Mouse (Mus musculus) adrenal gland, postnatal 25 days (tissue): ENCODE measurements around the gene Rnf145. TPM values are rescaled to one million over a fixed set of nuclear protein-coding genes. Genes with fewer than 3 reads are reported as not detected.

Experiments
- DNase-seq: peaks from one replicate; pipeline ENCODE4 v3.0.0; 2021; ENCODE audit warnings: mixed read lengths
- total RNA-seq: library from RNA; stranded (reverse); gene quantifications from 2 replicates; pipeline ENCODE4 v1.2.3, GENCODE M21; 2021

Gene Rnf145
- total RNA-seq, 1 experiment from 2014 or later = 111 TPM

- DNase-seq = no peak
Measured at GRCm38 (mm10) chr11:44510371-44510770, 8.4 kb upstream of the Rnf145 start.

DNA sequence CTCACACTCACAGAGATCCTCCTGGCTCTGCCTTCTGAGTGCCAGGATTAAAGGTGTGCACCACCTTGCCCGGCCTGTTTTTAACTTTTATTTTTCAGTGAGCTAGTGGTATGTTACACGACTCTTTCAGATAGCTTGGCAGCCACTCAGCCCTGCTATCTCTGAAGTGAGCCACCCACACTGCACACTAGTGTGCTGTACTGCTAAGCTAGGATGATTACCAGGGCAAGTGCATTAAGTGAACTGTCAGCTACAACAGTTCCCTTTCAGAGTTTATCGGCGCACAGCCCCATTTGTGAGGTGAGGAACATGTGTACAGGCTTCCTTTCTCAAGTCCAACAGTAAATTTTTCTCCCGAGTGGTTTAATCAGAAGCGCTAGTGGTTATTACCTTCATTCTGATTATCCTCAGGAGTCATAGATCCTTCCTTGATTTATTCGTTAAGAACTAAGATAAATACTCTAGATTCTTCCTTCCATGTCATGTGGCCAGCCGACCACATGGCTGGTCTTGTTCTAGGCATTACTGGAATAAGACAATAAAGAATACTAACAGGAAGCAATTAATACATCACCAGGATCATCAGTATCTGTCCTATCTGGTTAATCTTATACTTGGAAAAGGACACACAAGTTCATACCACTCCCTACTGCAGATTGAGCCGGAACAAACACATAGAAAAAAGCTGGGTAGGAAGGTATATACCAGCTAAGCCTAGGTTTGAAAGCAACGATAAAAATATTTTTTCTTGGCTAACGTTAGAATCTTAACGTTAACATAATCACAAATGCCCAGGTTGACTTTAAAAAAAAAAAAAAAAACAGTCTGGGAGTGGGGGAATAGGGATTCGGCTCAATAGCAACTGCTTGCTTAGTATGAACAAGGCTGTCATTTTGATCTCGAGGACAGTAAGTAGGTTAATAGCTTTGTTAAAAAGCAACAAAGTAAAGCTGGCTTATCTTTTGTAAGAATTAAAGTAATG is 6.4 kb upstream of the Rnf145 start:
- no peak for DNase-seq

- no peak for DNase-seq
Measured at GRCm38 (mm10) chr11:44513026-44513422, 5.7 kb upstream of the Rnf145 start.

DNA sequence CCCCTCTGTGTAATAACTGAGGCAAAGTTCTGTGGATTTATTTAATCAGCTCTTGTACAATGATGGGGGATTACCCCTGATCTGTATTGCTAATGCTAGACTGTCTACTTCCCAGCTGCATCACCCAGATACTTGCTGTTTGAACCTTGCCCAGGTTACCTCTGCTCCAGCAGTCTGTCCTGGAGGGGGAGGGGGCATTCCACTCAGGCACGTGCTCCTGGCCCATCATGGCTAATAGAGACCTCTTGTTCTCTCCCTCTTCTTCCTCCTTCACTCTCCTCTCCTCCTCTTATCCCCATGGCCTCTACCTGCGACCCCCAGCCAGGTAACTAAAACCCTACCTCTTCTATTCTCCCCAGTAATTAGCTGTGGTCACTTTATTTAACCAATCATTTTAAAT is 4.1 kb upstream of the Rnf145 start:
- DNase-seq = no peak

DNA sequence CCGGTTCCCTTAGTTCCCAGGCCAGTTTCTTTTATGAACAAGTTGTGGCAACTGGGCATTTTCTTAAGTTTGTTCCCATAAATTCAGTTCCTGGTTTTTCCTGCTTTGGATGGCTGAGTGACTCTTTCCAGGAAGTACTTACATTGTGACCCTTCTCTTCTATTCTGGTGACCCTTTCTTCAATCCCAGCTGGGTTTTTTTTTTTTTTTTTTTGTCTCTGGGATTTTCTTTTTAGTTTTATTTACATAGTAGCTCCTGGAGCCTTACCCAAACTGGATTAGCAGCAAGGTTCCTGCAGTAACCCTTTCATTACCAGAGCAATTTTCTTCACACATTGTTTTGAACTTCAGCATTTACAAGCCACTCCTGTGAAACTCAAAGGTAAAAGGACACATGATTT is 2.4 kb upstream of the Rnf145 start:
- no peak for DNase-seq

DNA sequence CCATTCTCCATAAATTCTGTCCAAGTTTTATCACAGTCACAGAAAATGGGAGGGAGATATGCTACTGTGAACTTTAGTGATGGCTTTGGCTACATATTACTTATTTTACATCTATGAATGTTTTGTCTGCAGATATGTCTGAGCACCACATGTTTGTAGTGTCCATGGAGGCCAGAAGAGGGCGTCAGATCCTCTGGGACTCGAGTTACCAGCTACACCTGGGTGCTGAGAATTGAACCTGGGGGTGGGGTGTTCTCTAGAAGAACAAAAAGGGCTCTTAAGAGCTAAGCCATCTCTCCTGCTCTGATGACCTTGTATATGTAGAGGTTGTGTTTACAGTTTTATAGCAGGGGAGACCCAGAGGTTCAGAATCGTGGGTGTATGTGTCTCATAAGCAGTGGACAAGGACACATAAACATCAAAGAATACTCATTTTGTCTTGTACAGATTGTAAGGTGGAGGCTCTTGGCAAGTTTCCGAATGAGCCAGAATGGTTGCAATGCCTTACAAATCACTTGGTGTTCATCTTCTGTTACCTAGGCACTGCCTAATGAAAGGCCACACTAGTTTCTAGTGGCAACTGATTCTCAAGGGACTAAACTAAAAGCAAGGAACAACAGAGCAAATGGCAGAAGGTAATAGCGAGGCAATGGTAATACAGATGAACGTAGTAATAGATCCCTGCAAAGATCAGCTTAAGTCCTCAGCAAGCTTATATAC is 1.0 kb upstream of the Rnf145 start:
- DNase-seq = no peak

DNA sequence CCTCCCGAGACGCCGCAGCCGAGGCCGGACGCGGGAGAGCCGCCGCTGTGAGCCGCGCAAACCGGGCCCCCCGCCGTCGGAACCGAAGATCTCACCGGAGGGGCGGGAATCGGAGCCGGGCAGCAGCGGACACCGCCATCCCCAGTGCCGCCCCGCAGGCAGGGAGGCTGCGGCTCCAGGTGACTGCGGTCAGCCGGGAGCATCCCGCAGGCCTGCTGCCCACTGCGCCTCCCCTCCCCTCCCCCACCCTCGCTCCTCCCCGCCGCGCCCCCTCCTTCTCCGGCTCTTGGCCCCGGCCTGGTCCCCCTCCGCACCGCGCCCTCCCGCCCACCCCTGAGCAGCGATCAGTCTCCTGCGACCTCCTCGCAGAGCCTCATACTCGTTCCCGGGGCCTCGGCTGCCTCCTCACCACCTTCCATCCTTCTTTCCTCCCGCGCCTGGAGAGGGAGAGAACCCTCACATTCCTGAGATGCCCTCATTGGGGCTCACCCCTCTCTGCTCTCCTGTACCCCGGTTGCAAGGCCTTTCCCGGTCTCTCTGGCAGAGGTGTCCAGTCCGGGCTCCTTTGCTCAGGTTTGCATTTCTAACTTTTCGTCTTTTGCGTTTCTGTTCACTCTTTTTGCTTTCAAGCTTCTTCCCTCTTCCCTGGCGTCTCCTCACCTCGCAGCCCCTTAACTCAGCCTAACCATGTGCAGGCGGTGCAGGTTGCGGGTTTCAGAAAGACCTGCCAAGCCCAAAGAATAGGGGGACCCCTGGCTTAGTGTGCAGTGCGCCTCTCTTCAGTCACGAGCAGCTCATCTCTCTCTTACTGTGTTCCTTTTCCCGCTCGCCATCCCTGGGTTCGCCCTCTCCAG is 559 bp downstream of the Rnf145 start:
- DNase-seq = no peak

DNA sequence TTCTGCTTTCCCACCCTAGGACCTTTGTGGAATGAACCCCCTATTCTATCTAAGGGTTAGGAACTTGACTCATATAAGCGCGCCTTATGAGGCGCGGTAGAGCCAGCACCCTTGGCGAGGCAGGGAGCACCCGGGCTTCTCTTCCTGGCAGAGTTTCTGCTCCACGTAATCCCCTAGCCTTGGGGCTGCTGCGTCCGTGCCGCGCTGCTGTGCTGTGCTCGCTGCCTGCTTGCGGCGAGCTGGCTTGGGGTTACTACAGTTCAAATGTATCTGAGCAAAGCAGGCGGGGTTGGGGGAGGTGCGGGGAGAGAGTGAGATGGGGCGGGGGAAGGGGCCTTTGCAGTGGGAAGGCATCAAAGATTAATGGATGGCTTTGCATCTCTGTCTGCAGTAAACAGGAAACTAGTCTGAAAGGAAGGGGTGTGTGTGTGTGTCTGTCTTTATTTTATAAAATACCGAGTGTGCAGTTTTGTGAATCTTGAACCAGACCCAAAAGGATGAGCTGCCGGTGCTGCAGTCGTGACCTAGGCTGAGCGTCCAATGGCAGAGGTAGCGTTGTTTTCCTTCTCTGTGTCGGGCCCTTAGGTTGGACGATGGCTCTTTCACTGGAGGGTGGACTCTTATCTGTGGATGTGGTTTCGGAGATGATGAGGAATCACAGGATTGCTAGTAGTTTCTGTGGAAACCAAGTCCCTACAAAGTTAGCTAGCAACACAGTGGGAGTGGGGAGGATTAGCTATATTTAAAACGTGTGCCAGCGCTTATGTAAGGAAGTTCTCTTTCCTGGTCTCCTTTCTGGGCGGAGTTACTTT is 1.4 kb downstream of the Rnf145 start:
- DNase-seq = peak; percentile 83

GRCm38 (mm10) chr11:44522594-44522993 is 3.8 kb downstream of the Rnf145 start:
- DNase-seq = no peak

DNA sequence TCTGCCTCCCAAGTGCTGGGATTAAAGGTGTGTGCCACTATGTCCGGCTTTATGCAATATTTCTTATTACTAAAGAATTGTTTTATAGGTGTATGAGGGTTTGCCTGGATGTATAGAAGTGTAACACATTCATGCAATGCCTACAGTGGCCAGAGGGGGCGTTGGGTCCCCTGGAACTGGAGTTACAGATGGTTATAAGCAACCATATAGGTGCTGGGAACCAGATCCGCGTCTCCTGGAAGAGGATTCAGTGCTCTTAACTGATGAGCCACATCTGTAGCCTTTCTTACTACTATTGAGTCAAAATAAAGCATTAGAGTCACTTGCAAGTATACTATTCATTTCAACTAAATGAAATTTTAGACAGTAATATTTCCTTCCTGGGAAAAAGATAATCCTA is 7.0 kb downstream of the Rnf145 start:
- no peak for DNase-seq

DNA sequence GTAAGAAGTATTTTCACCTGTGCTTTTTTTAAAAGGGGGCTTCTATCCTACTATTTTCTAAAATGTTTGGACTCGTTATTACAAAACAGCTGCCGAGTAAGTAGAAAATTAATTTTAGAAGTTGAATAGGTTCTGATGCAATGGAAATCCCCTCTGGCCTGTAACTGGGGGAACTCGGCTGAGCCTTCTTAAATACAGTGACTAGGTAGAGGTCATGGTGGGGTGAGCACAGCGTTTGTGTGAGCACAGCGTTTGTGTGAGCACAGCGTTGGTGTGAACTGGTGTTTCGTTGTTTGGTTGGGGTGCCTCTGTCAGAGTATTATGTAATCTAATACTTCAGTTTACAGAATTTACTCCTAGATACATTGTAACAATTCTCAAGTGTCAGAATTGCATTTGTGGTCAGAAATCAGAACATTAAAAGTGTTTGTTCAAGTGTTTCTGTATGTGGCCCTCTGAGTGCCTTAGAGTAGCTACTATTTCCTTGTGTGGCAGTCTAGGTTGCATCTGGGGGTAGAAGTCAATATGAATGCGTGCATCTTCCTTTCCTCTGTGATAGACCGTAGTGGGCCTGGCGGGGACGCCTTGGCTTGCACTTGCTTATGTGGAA is 8.0 kb downstream of the Rnf145 start:
- DNase-seq = no peak

DNA sequence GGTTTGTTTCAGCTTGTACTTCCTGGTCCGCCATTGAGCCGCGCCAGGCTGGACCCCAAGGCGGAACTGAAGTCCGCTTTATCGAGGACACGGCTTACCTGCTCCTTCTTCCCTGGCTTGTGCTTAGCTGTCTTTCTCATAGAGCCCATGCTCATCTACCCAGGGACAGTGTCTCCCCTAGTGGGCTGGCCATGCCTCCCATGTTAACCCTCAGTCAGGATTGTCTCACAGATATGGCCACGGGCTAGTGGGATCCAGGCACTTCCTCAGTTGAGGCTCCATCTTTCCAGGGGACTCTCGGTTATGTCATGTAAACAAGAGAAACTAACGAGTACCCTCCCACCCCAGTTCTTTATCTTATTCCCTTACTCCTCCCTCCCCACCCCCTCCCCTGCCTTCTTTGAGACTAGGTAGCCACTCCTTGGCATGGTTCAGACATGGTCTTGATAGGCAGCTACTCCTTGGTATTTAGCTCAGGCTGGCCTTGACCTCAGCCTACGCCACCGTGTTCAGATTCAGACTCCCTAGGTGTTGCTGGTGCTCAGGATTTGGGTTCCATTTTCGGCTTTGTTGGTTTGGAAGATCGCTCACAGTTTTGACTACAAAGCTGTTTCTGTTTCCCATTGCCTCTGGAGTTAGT is 9.9 kb downstream of the Rnf145 start:
- no peak for DNase-seq

DNA sequence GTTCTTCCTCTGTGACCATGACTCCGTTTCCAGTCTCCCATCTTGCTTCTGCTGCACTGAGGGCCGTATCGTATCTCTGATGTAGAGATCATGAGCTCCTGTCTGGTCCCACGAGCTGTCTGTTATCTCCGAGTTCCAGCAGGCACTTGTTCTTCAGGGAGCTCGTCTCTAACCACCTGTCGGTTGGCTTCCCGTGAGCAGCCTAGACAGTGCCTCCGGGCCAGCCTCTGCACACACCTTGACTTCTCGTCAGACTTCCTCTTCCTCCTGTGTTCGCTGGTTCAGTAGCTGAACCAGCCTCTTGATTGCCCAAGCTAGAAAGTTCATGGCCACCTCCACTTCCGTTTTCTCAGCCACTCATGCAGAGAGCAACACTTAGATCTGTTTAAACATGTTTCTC is 10.4 kb downstream of the Rnf145 start:
- DNase-seq = no peak

- no peak for DNase-seq
Measured at GRCm38 (mm10) chr11:44529716-44530115, 11.0 kb downstream of the Rnf145 start.

- no peak for DNase-seq
Measured at GRCm38 (mm10) chr11:44530382-44530781, 11.6 kb downstream of the Rnf145 start.

GRCm38 (mm10) chr11:44530867-44531266 is 12.1 kb downstream of the Rnf145 start:
- DNase-seq = no peak

- no peak for DNase-seq
Measured at GRCm38 (mm10) chr11:44531617-44532016, 12.9 kb downstream of the Rnf145 start.

- DNase-seq = no peak
Measured at GRCm38 (mm10) chr11:44532846-44533781, 14.3 kb downstream of the Rnf145 start.

- DNase-seq = no peak
Measured at GRCm38 (mm10) chr11:44534999-44535750, 16.4 kb downstream of the Rnf145 start.
